Mouse (Mus musculus): ENCODE measurements around the gene Vcl.

- no peak for TF ChIP-seq CTCF (IDR thresholded peaks at IDR 0.05; ENCODE audit: extremely low read depth, insufficient read depth, insufficient read length, insufficient replicate concordance)
- no peak for TF ChIP-seq POLR2A (IDR thresholded peaks at IDR 0.05; ENCODE audit: low read depth, low read length)
Observed at GRCm38 (mm10) chr14:21020435-21020834, 91.2 kb downstream of the Vcl start.
